28 mouse cellular contexts compared by ENCODE assay signal in genomic region chr5:75073167-75073566, GRCm38 (mm10). TPM values are rescaled to one million over a fixed set of nuclear protein-coding genes. Genes with fewer than 3 reads are reported as not detected.
DNase-seq lines count a peak whose midpoint lies in the region; ATAC-seq and TF ChIP-seq lines count a peak whose summit lies in the region.
"Had no signal": no experiment of that assay in that cellular context is flagged by ENCODE, and none has a peak within 500 bp of the region (broad histone marks: within the 10 kb centered on the region; RNA-seq: fewer than 3 reads in every experiment).

No protein-coding gene starts in this region.

- H3K27me3 ChIP-seq in hindbrain, embryonic 10.5 days (ENCODE audit: insufficient read depth, poor library complexity, severe bottlenecking), result peaks cover 100% of the 10 kb centered on the region
- peaks cover 86% of the 10 kb centered on the region for H3K27me3 ChIP-seq in hindbrain, postnatal 0 days (ENCODE audit: insufficient read depth, low read length)
- peaks cover 97% of the 10 kb centered on the region for H3K27me3 ChIP-seq in midbrain, embryonic 11.5 days (ENCODE audit: control insufficient read depth, insufficient read depth, low read length)
- peaks cover 76% of the 10 kb centered on the region for H3K27me3 ChIP-seq in midbrain, embryonic 16.5 days (ENCODE audit: control insufficient read depth, insufficient read depth, low read depth, low read length)
- H3K27me3 ChIP-seq: CH12.LX had no signal

- no peaks in the 10 kb centered on the region for H3K36me3 ChIP-seq in hindbrain, embryonic 10.5 days
- no peaks in the 10 kb centered on the region for H3K36me3 ChIP-seq in hindbrain, postnatal 0 days (ENCODE audit: insufficient read depth, low read length)
- H3K36me3 ChIP-seq in midbrain, embryonic 11.5 days (ENCODE audit: control insufficient read depth, insufficient read depth, low read length), result no peaks in the 10 kb centered on the region
- no peaks in the 10 kb centered on the region for H3K36me3 ChIP-seq in midbrain, embryonic 16.5 days (ENCODE audit: control insufficient read depth, insufficient read depth, low read length)
- H3K36me3 ChIP-seq: embryonic facial prominence, embryonic 13.5 days; embryonic facial prominence, embryonic 15.5 days; forebrain, embryonic 10.5 days; forebrain, embryonic 12.5 days; G1E had no signal

- no peak for ATAC-seq in hindbrain, postnatal 0 days
- ATAC-seq in midbrain, embryonic 11.5 days (ENCODE audit: low FRiP score), result no peak
- no peak for ATAC-seq in midbrain, embryonic 16.5 days
- ATAC-seq: activated CD4-positive, CD25-positive, alpha-beta regulatory T cell, adult 4 months; CD4-positive, CD25-positive, alpha-beta regulatory T cell, adult 4 months; forebrain, embryonic 14.5 days; forebrain, embryonic 16.5 days; Patski had no signal

- WGBS in hindbrain, embryonic 10.5 days, result 25% methylated on average over 1 of the region's 1 CpGs
- WGBS in hindbrain, postnatal 0 days, result 37% methylated on average over 1 of the region's 1 CpGs
- 13% methylated on average over 1 of the region's 1 CpGs for WGBS in midbrain, embryonic 11.5 days
- WGBS in midbrain, embryonic 16.5 days, result 19% methylated on average over 1 of the region's 1 CpGs

- H3K4me2 ChIP-seq in hindbrain, postnatal 0 days (ENCODE audit: low read depth, low read length), result no peak overlapping the region
- H3K4me2 ChIP-seq in midbrain, embryonic 11.5 days, result no peak overlapping the region
- no peak overlapping the region for H3K4me2 ChIP-seq in midbrain, embryonic 16.5 days (ENCODE audit: low read length)
- H3K4me2 ChIP-seq: embryonic facial prominence, embryonic 13.5 days; embryonic facial prominence, embryonic 15.5 days; forebrain, embryonic 12.5 days had no signal

- no peak overlapping the region for H3K4me3 ChIP-seq in hindbrain, embryonic 10.5 days
- H3K4me3 ChIP-seq in hindbrain, postnatal 0 days (ENCODE audit: low read length), result no peak overlapping the region
- no peak overlapping the region for H3K4me3 ChIP-seq in midbrain, embryonic 11.5 days (ENCODE audit: low read depth, low read length)
- no peak overlapping the region for H3K4me3 ChIP-seq in midbrain, embryonic 16.5 days (ENCODE audit: low read depth, low read length)
- H3K4me3 ChIP-seq: embryonic facial prominence, embryonic 13.5 days; embryonic facial prominence, embryonic 15.5 days; erythroblast, embryonic 14.5 days; forebrain, embryonic 12.5 days had no signal

- no peak overlapping the region for H3K9ac ChIP-seq in hindbrain, postnatal 0 days (replicated peaks; ENCODE audit: low read length)
- no peak overlapping the region for H3K9ac ChIP-seq in midbrain, embryonic 11.5 days (ENCODE audit: low read length)
- H3K9ac ChIP-seq in midbrain, embryonic 16.5 days (ENCODE audit: low read depth, low read length), result no peak overlapping the region
- H3K9ac ChIP-seq: embryonic facial prominence, embryonic 13.5 days; embryonic facial prominence, embryonic 15.5 days; forebrain, embryonic 12.5 days had no signal

- H3K9me3 ChIP-seq in hindbrain, embryonic 10.5 days, result no peaks in the 10 kb centered on the region
- no peaks in the 10 kb centered on the region for H3K9me3 ChIP-seq in hindbrain, postnatal 0 days (ENCODE audit: low read length)
- no peaks in the 10 kb centered on the region for H3K9me3 ChIP-seq in midbrain, embryonic 11.5 days (ENCODE audit: control insufficient read depth, low read length)
- no peaks in the 10 kb centered on the region; the same call in 1 of the 2 replicates for H3K9me3 ChIP-seq in midbrain, embryonic 16.5 days (replicated peaks; ENCODE audit: control insufficient read depth, low read length, poor library complexity, severe bottlenecking)
- H3K9me3 ChIP-seq: embryonic facial prominence, embryonic 13.5 days; embryonic facial prominence, embryonic 15.5 days; forebrain, embryonic 10.5 days; forebrain, embryonic 12.5 days; G1E had no signal

- DNase-seq in embryo, embryonic 11 days, result peak; percentile 13
- DNase-seq in embryo, embryonic 10.5 days (ENCODE audit: low spot score), result no peak
- peak; percentile 5 for DNase-seq in hindbrain, embryonic 10.5 days (ENCODE audit: low spot score)
- no peak for DNase-seq in hindbrain, postnatal 0 days (ENCODE audit: low spot score)
- peak; percentile 93 for DNase-seq in midbrain, embryonic 11.5 days (ENCODE audit: low spot score, missing footprints)
- DNase-seq: adrenal gland, adult 8-10 months; adrenal gland, postnatal 14 days; adrenal gland, postnatal 36 days; B cell, adult 2 months; cerebellum, adult 11-12 months; cerebellum, adult 2 months; cerebellum, adult 9-10 months; cerebellum, postnatal 10 days; cerebellum, postnatal 25 days had no signal

- H3K27ac ChIP-seq in hindbrain, embryonic 10.5 days, result no peak overlapping the region
- no peak overlapping the region for H3K27ac ChIP-seq in hindbrain, postnatal 0 days
- no peak overlapping the region for H3K27ac ChIP-seq in midbrain, embryonic 11.5 days (ENCODE audit: low read depth, low read length)
- no peak overlapping the region for H3K27ac ChIP-seq in midbrain, embryonic 16.5 days (ENCODE audit: low read length)
- H3K27ac ChIP-seq: embryonic facial prominence, embryonic 13.5 days; embryonic facial prominence, embryonic 15.5 days; forebrain, embryonic 12.5 days had no signal

- TF ChIP-seq CTCF in hindbrain, postnatal 0 days (IDR thresholded peaks at IDR 0.05; ENCODE audit: low read depth), result no peak

- H3K4me1 ChIP-seq in hindbrain, embryonic 10.5 days (replicated peaks), result peaks cover 68% of the 10 kb centered on the region
- no peaks in the 10 kb centered on the region for H3K4me1 ChIP-seq in hindbrain, postnatal 0 days (ENCODE audit: insufficient read depth, low read length)
- H3K4me1 ChIP-seq in midbrain, embryonic 11.5 days (ENCODE audit: control insufficient read depth, insufficient read depth, low read length), result peaks cover 18% of the 10 kb centered on the region
- H3K4me1 ChIP-seq in midbrain, embryonic 16.5 days (ENCODE audit: control insufficient read depth, insufficient read depth, low read length), result peaks cover 5% of the 10 kb centered on the region

RNA-seq across cellular contexts. Expression of gene Gsx2, which starts 2.2 kb away (rescaled TPM):
- 0.67 and 5.9 TPM in 2 replicates for polyA plus RNA-seq in hindbrain, embryonic 10.5 days (2016; fragmentation: Nextera tagmentation; extraction: Ambion mirVana)
- total RNA-seq in hindbrain, postnatal 0 days (2014; rRNA removed), result 0.47 TPM in 1 of 2 replicates, not detected in the other
- polyA plus RNA-seq in hindbrain, postnatal 0 days (2015; fragmentation: Nextera tagmentation; extraction: Ambion mirVana), result 0.14 TPM in 1 of 2 replicates, not detected in the other
- polyA plus RNA-seq in midbrain, embryonic 11.5 days (2014; fragmentation: Nextera tagmentation; extraction: Ambion mirVana), result 1.1 and 1.8 TPM in 2 replicates
- polyA plus RNA-seq in midbrain, embryonic 16.5 days (2015; fragmentation: Nextera tagmentation; extraction: Ambion mirVana), result 0.16 and 0.18 TPM in 2 replicates
- total RNA-seq: adrenal gland, adult 18-20 months; adrenal gland, adult 8-10 months; adrenal gland, postnatal 14 days; adrenal gland, postnatal 36 days; CH12.LX; G1E had no signal
- polyA plus RNA-seq: activated CD4-positive, CD25-positive, alpha-beta regulatory T cell, adult 4 months; CD4-positive, CD25-positive, alpha-beta regulatory T cell, adult 4 months; cerebellum, adult 2 months; embryonic facial prominence, embryonic 13.5 days; embryonic facial prominence, embryonic 15.5 days; erythroblast, embryonic 14.5 days; G1E; Patski had no signal

RNA-seq across cellular contexts. Expression of gene Chic2, which starts 28.6 kb away (rescaled TPM):
- polyA plus RNA-seq in hindbrain, embryonic 10.5 days (2016; fragmentation: Nextera tagmentation; extraction: Ambion mirVana), result 33.3 and 38.7 TPM in 2 replicates
- total RNA-seq in hindbrain, postnatal 0 days (2014; rRNA removed), result 10.5 and 12.8 TPM in 2 replicates
- 33.9 and 34.6 TPM in 2 replicates for polyA plus RNA-seq in hindbrain, postnatal 0 days (2015; fragmentation: Nextera tagmentation; extraction: Ambion mirVana)
- 36.3 and 37.2 TPM in 2 replicates for polyA plus RNA-seq in midbrain, embryonic 11.5 days (2014; fragmentation: Nextera tagmentation; extraction: Ambion mirVana)
- polyA plus RNA-seq in midbrain, embryonic 16.5 days (2015; fragmentation: Nextera tagmentation; extraction: Ambion mirVana), result 26.2 and 28.1 TPM in 2 replicates

Comparison
In these comparisons a context has a peak if more than half of its experiments do, and no peak if none do; other contexts are left out.
1. DNase-seq: peak in embryo, embryonic 11 days (single experiment), hindbrain, embryonic 10.5 days (single experiment) and midbrain, embryonic 11.5 days (single experiment); none in embryo, embryonic 10.5 days (single experiment) and hindbrain, postnatal 0 days (single experiment).